Mouse (Mus musculus): ENCODE data around the gene Flnc. TPM values are rescaled to one million over a fixed set of nuclear protein-coding genes. Genes with fewer than 3 reads are reported as not detected.
A peak's percentile ranks its signal among the peaks of the same experiment; 100 is the strongest.

Gene Flnc
- polyA plus RNA-seq, 1 experiment from 2014 or later, result 4.0 TPM

GRCm38 (mm10) chr6:29434911-29435691 is 2.0 kb downstream of the Flnc start:
- H3K4me1 ChIP-seq (ENCODE audit: control insufficient read depth, insufficient read depth, low read length), result peaks cover 31% of the 10 kb centered on the region
- peak overlapping the region; percentile 8; the same call in 1 of the 2 replicates for H3K4me3 ChIP-seq (replicated peaks; ENCODE audit: low read depth, low read length)
- peak overlapping the region; percentile 64 for H3K27ac ChIP-seq (replicated peaks; ENCODE audit: low read depth, low read length)
- no peaks in the 10 kb centered on the region for H3K9me3 ChIP-seq (ENCODE audit: control insufficient read depth, low read length)
- DNase-seq (peak; percentile 69), ATAC-seq (ENCODE audit: low FRiP score, low TSS enrichment) (peak; percentile 49)
- H3K36me3 ChIP-seq (ENCODE audit: control insufficient read depth, insufficient read depth, low read length), result no peaks in the 10 kb centered on the region
- peaks cover 37% of the 10 kb centered on the region for H3K27me3 ChIP-seq (ENCODE audit: control insufficient read depth, insufficient read depth, low read length)
- no peak overlapping the region for H3K9ac ChIP-seq (replicated peaks; ENCODE audit: low read length)
- WGBS, result 5% methylated on average over 13 of the region's 13 CpGs
- H3K4me2 ChIP-seq (ENCODE audit: low read length), result peak overlapping the region; percentile 36

GRCm38 (mm10) chr6:29435940-29436451 is 2.9 kb downstream of the Flnc start:
- Histone ChIP-seq H3K27me3 (ENCODE audit: control insufficient read depth, insufficient read depth, low read length) (peaks cover 37% of the 10 kb centered on the region), H3K27ac (replicated peaks; ENCODE audit: low read depth, low read length) (peak overlapping the region; percentile 64), H3K9me3 (ENCODE audit: control insufficient read depth, low read length) (no peaks in the 10 kb centered on the region), H3K9ac (replicated peaks; ENCODE audit: low read length) (peak overlapping the region; percentile 31; the same call in 1 of the 2 replicates), H3K36me3 (ENCODE audit: control insufficient read depth, insufficient read depth, low read length) (no peaks in the 10 kb centered on the region), H3K4me3 (replicated peaks; ENCODE audit: low read depth, low read length) (peak overlapping the region; percentile 8; the same call in 1 of the 2 replicates), H3K4me1 (ENCODE audit: control insufficient read depth, insufficient read depth, low read length) (peaks cover 31% of the 10 kb centered on the region), H3K4me2 (ENCODE audit: low read length) (peak overlapping the region; percentile 36)
- WGBS, result 11% methylated on average over 6 of the region's 6 CpGs
- ATAC-seq (ENCODE audit: low FRiP score, low TSS enrichment), result peak; percentile 43
- peak; percentile 29 for DNase-seq

GRCm38 (mm10) chr6:29436461-29436934 is 3.4 kb downstream of the Flnc start:
- 4% methylated on average over 11 of the region's 11 CpGs for WGBS
- DNase-seq, result peak; percentile 62
- H3K9me3 ChIP-seq (ENCODE audit: control insufficient read depth, low read length), result no peaks in the 10 kb centered on the region
- H3K4me1 ChIP-seq (ENCODE audit: control insufficient read depth, insufficient read depth, low read length), result peaks cover 31% of the 10 kb centered on the region
- no peaks in the 10 kb centered on the region for H3K36me3 ChIP-seq (ENCODE audit: control insufficient read depth, insufficient read depth, low read length)
- peak overlapping the region; percentile 64 for H3K27ac ChIP-seq (replicated peaks; ENCODE audit: low read depth, low read length)
- peak; percentile 29; the same call in 1 of the 2 replicates for ATAC-seq (ENCODE audit: low FRiP score, low TSS enrichment)
- peaks cover 35% of the 10 kb centered on the region for H3K27me3 ChIP-seq (ENCODE audit: control insufficient read depth, insufficient read depth, low read length)
- H3K4me2 ChIP-seq (ENCODE audit: low read length), result peak overlapping the region; percentile 36
- H3K4me3 ChIP-seq (replicated peaks; ENCODE audit: low read depth, low read length), result no peak overlapping the region
- peak overlapping the region; percentile 31; the same call in 1 of the 2 replicates for H3K9ac ChIP-seq (replicated peaks; ENCODE audit: low read length)

GRCm38 (mm10) chr6:29439251-29439650 is 6.2 kb downstream of the Flnc start:
- H3K9me3 ChIP-seq (ENCODE audit: control insufficient read depth, low read length), result no peaks in the 10 kb centered on the region
- H3K27me3 ChIP-seq (ENCODE audit: control insufficient read depth, insufficient read depth, low read length), result peaks cover 9% of the 10 kb centered on the region
- WGBS, result 69% methylated on average over 4 of the region's 4 CpGs
- no peak overlapping the region for H3K9ac ChIP-seq (replicated peaks; ENCODE audit: low read length)
- no peak overlapping the region for H3K4me2 ChIP-seq (ENCODE audit: low read length)
- no peak overlapping the region for H3K4me3 ChIP-seq (replicated peaks; ENCODE audit: low read depth, low read length)
- peaks cover 23% of the 10 kb centered on the region for H3K4me1 ChIP-seq (ENCODE audit: control insufficient read depth, insufficient read depth, low read length)
- no peak for ATAC-seq (ENCODE audit: low FRiP score, low TSS enrichment)
- H3K36me3 ChIP-seq (ENCODE audit: control insufficient read depth, insufficient read depth, low read length), result no peaks in the 10 kb centered on the region
- H3K27ac ChIP-seq (replicated peaks; ENCODE audit: low read depth, low read length), result no peak overlapping the region
- no peak for DNase-seq

- H3K9me3 ChIP-seq (ENCODE audit: control insufficient read depth, low read length), result no peaks in the 10 kb centered on the region
- no peak overlapping the region for H3K27ac ChIP-seq (replicated peaks; ENCODE audit: low read depth, low read length)
- H3K9ac ChIP-seq (replicated peaks; ENCODE audit: low read length), result no peak overlapping the region
- 95% methylated on average over 6 of the region's 6 CpGs for WGBS
- ATAC-seq (ENCODE audit: low FRiP score, low TSS enrichment), result no peak
- no peak overlapping the region for H3K4me3 ChIP-seq (replicated peaks; ENCODE audit: low read depth, low read length)
- H3K36me3 ChIP-seq (ENCODE audit: control insufficient read depth, insufficient read depth, low read length), result no peaks in the 10 kb centered on the region
- peaks cover 20% of the 10 kb centered on the region for H3K4me1 ChIP-seq (ENCODE audit: control insufficient read depth, insufficient read depth, low read length)
- DNase-seq, result no peak
- H3K4me2 ChIP-seq (ENCODE audit: low read length), result no peak overlapping the region
- H3K27me3 ChIP-seq (ENCODE audit: control insufficient read depth, insufficient read depth, low read length), result peaks cover 4% of the 10 kb centered on the region; the same call in 1 of the 2 replicates
Observed at GRCm38 (mm10) chr6:29439789-29440188, 6.7 kb downstream of the Flnc start.

GRCm38 (mm10) chr6:29444773-29445172 is 11.7 kb downstream of the Flnc start:
- H3K27me3 ChIP-seq (ENCODE audit: control insufficient read depth, insufficient read depth, low read length), result no peaks in the 10 kb centered on the region
- DNase-seq (peak; percentile 19), ATAC-seq (ENCODE audit: low FRiP score, low TSS enrichment) (no peak)
- H3K4me2 ChIP-seq (ENCODE audit: low read length), result no peak overlapping the region
- H3K4me3 ChIP-seq (replicated peaks; ENCODE audit: low read depth, low read length), result no peak overlapping the region
- H3K27ac ChIP-seq (replicated peaks; ENCODE audit: low read depth, low read length), result no peak overlapping the region
- no peaks in the 10 kb centered on the region for H3K9me3 ChIP-seq (ENCODE audit: control insufficient read depth, low read length)
- no peaks in the 10 kb centered on the region for H3K4me1 ChIP-seq (ENCODE audit: control insufficient read depth, insufficient read depth, low read length)
- 75% methylated on average over 11 of the region's 11 CpGs for WGBS
- H3K9ac ChIP-seq (replicated peaks; ENCODE audit: low read length), result no peak overlapping the region
- H3K36me3 ChIP-seq (ENCODE audit: control insufficient read depth, insufficient read depth, low read length), result no peaks in the 10 kb centered on the region

- H3K27me3 ChIP-seq (ENCODE audit: control insufficient read depth, insufficient read depth, low read length), result no peaks in the 10 kb centered on the region
- ATAC-seq (ENCODE audit: low FRiP score, low TSS enrichment) (no peak), DNase-seq (no peak)
- no peak overlapping the region for H3K27ac ChIP-seq (replicated peaks; ENCODE audit: low read depth, low read length)
- no peak overlapping the region for H3K4me3 ChIP-seq (replicated peaks; ENCODE audit: low read depth, low read length)
- 92% methylated on average over 7 of the region's 7 CpGs for WGBS
- H3K9ac ChIP-seq (replicated peaks; ENCODE audit: low read length), result no peak overlapping the region
- H3K4me2 ChIP-seq (ENCODE audit: low read length), result no peak overlapping the region
- no peaks in the 10 kb centered on the region for H3K36me3 ChIP-seq (ENCODE audit: control insufficient read depth, insufficient read depth, low read length)
- no peaks in the 10 kb centered on the region for H3K4me1 ChIP-seq (ENCODE audit: control insufficient read depth, insufficient read depth, low read length)
- no peaks in the 10 kb centered on the region for H3K9me3 ChIP-seq (ENCODE audit: control insufficient read depth, low read length)
Observed at GRCm38 (mm10) chr6:29445354-29445753, 12.3 kb downstream of the Flnc start.

GRCm38 (mm10) chr6:29449858-29450257 is 16.8 kb downstream of the Flnc start:
- no peak for DNase-seq
- no peak for ATAC-seq (ENCODE audit: low FRiP score, low TSS enrichment)

More at GRCm38 (mm10) chr6:29449858-29450257, 16.8 kb downstream of the Flnc start:
- Histone ChIP-seq H3K4me2 (ENCODE audit: low read length) (no peak overlapping the region), H3K4me1 (ENCODE audit: control insufficient read depth, insufficient read depth, low read length) (no peaks in the 10 kb centered on the region), H3K4me3 (replicated peaks; ENCODE audit: low read depth, low read length) (no peak overlapping the region), H3K27me3 (ENCODE audit: control insufficient read depth, insufficient read depth, low read length) (no peaks in the 10 kb centered on the region), H3K9ac (replicated peaks; ENCODE audit: low read length) (no peak overlapping the region), H3K27ac (replicated peaks; ENCODE audit: low read depth, low read length) (no peak overlapping the region), H3K36me3 (ENCODE audit: control insufficient read depth, insufficient read depth, low read length) (no peaks in the 10 kb centered on the region), H3K9me3 (ENCODE audit: control insufficient read depth, low read length) (no peaks in the 10 kb centered on the region)
- whole genome bisulfite sequencing, result 29% methylated on average over 4 of the region's 4 CpGs
